Mouse (Mus musculus): ENCODE results near the gene Trim37.

DNA sequence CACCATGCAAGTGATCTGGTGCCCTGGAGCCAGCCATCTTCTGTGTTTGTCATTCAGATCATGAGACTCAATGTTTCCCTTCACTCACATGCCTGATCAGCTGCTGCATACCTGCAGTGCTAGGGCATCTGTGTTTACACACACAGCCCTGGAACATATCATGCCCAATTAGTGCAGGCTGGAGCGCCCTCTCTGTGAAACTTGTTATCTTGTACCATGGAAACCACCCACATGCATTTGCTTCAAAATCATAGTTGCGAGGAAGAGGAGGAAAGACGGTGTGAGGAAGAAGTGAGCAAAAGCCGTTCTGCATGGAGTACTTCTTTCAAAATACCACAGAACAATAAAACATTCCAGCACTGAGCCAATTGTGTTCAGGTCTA, 113.9 kb downstream of the Trim37 start:
- TF ChIP-seq POLR2A (IDR thresholded peaks at IDR 0.05; ENCODE audit: low read depth, low read length) (no peak), CTCF (IDR thresholded peaks at IDR 0.05; ENCODE audit: borderline replicate concordance, insufficient read depth, low read length) (no peak)
